24 mouse cellular contexts compared by ENCODE assay signal in the genomic region with DNA sequence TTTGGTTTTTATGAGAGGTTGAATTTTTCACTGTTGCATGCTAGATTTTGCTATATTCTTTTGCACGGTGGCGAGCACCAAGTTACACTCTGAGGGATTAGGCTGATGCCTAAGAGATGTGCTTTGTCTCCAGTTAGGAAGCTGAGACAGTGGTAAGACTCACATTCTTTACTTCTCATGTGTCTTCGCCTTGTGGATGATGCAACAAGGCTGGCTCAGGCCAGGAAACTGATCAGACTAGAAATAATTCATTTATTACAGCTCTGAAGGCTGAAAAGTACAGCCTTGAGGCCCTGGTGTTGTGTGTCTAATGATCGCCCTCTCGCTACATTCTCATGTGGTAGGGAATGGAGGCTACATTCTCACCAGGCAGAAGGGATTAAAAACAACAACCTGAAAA.
DNase-seq lines count a peak whose midpoint lies in the region; TF ChIP-seq lines count a peak whose summit lies in the region.
"Had no signal": no experiment of that assay in that cellular context is flagged by ENCODE, and none has a peak within 500 bp of the region (broad histone marks: within the 10 kb centered on the region; RNA-seq: fewer than 3 reads in every experiment).

No protein-coding gene starts in this region.

- no peak overlapping the region for H3K4me2 ChIP-seq in myocyte (ENCODE audit: low read depth)
- H3K4me2 ChIP-seq: embryonic facial prominence, embryonic 13.5 days; embryonic facial prominence, embryonic 15.5 days; forebrain, embryonic 13.5 days; forebrain, embryonic 15.5 days had no signal

- no peak overlapping the region for H3K4me3 ChIP-seq in myocyte
- H3K4me3 ChIP-seq: embryonic facial prominence, embryonic 13.5 days; embryonic facial prominence, embryonic 15.5 days; forebrain, embryonic 13.5 days; forebrain, embryonic 15.5 days had no signal

- no peaks in the 10 kb centered on the region for H3K27me3 ChIP-seq in myocyte (ENCODE audit: control insufficient read depth, insufficient read depth, insufficient read length)
- H3K27me3 ChIP-seq: CH12.LX; embryonic facial prominence, embryonic 13.5 days; embryonic facial prominence, embryonic 15.5 days; forebrain, embryonic 13.5 days; forebrain, embryonic 15.5 days had no signal

- no peak for TF ChIP-seq POLR2A in myocyte (IDR thresholded peaks at IDR 0.05; ENCODE audit: insufficient read length, low read depth)

- DNase-seq in adrenal gland, adult 2 months: peak; percentile 17
- no peak for DNase-seq in adrenal gland, postnatal 10 days
- DNase-seq in retina, embryonic 14.5 days (ENCODE audit: low spot score): peak; percentile 3
- DNase-seq in retina, postnatal 1 day: no peak
- DNase-seq in NIH3T3 (ENCODE audit: low read depth): peak; percentile 51
- no peak for DNase-seq in urinary bladder, postnatal 4 days (ENCODE audit: low spot score in 2 of 2)
- DNase-seq in thymus, postnatal 0 days (ENCODE audit: low spot score): no peak
- DNase-seq: adrenal gland, adult 8-10 months; adrenal gland, postnatal 25 days; cerebellum, adult 11 months; cerebellum, adult 18-20 months; cerebellum, adult 8-10 months; cerebellum, adult 9-11 months; cerebellum, postnatal 14 days; cerebellum, postnatal 36 days; embryo, embryonic 11 days; forebrain, postnatal 0 days had no signal

- H3K36me3 ChIP-seq in myocyte (ENCODE audit: control insufficient read depth, insufficient read depth): no peaks in the 10 kb centered on the region
- H3K36me3 ChIP-seq: embryonic facial prominence, embryonic 13.5 days; embryonic facial prominence, embryonic 15.5 days; forebrain, embryonic 15.5 days; G1E had no signal

- no peaks in the 10 kb centered on the region for H3K79me2 ChIP-seq in myocyte (ENCODE audit: control insufficient read depth, insufficient read depth)

- H3ac ChIP-seq in myocyte (ENCODE audit: control insufficient read depth, insufficient read length): no peak overlapping the region

TF ChIP-seq in myocyte, 11 proteins besides CTCF, POLR2A, EP300 and RAD21:
- TF ChIP-seq E2F4 (IDR thresholded peaks at IDR 0.05; ENCODE audit: insufficient read depth): no peak
- no peak for TF ChIP-seq TCF3 (IDR thresholded peaks at IDR 0.05; ENCODE audit: insufficient read length, low read depth)
- TF ChIP-seq CEBPB (IDR thresholded peaks at IDR 0.05; ENCODE audit: insufficient read depth, poor library complexity, severe bottlenecking): peak; percentile 93
- TF ChIP-seq REST (IDR thresholded peaks at IDR 0.05; ENCODE audit: insufficient read depth, insufficient read length): no peak
- peak; percentile 23 for TF ChIP-seq MAX (IDR thresholded peaks at IDR 0.05; ENCODE audit: low read depth)
- TF ChIP-seq MYOG (IDR thresholded peaks at IDR 0.05; ENCODE audit: control insufficient read depth in 1 of 3, insufficient read depth in 1 of 3, insufficient read length in 2 of 3, low read depth in 2 of 3): no peak
- TF ChIP-seq MYOD1 (IDR thresholded peaks at IDR 0.05; ENCODE audit: control insufficient read depth in 1 of 3, insufficient read length in 2 of 3, low read depth in 2 of 3): no peak
- no peak for TF ChIP-seq SRF (IDR thresholded peaks at IDR 0.05; ENCODE audit: control insufficient read depth, insufficient read length, low read depth)
- no peak for TF ChIP-seq TCF12 (IDR thresholded peaks at IDR 0.05; ENCODE audit: insufficient read depth, poor library complexity, severe bottlenecking)
- TF ChIP-seq USF1 (IDR thresholded peaks at IDR 0.05; ENCODE audit: low read depth): no peak

Comparison
In these comparisons a context has a peak if more than half of its experiments do, and no peak if none do; other contexts are left out.
1. DNase-seq: peak in adrenal gland, adult 2 months (single experiment), retina, embryonic 14.5 days (single experiment) and NIH3T3 (single experiment); none in adrenal gland, postnatal 10 days (single experiment), retina, postnatal 1 day (single experiment), urinary bladder, postnatal 4 days (0 of 2) and thymus, postnatal 0 days (single experiment).